Mouse (Mus musculus) lung, postnatal 0 days (tissue): ENCODE measurements around the gene Slc7a6os. TPM values are rescaled to one million over a fixed set of nuclear protein-coding genes. Genes with fewer than 3 reads are reported as not detected.
"Not testable (repeated sequence)": the region's sequence is repeated elsewhere in the genome, so short reads cannot be mapped to it uniquely, and the experiment has no call there.

ENCODE experiments used
- ATAC-seq: fragments of 200-750 bp; cut with Nextera tagmentation; 2 replicates; pipeline ENCODE4 v1.8.0; 2017; ENCODE audit warnings: moderate library complexity
- DNase-seq: peaks from one replicate; pipeline ENCODE4 v3.0.0-alpha.2; 2016; ENCODE audit warnings: low spot score
- H3K27ac ChIP-seq: fragments of 300-500 bp; sonication (generic); 2 replicates; pipeline ENCODE4 v1.5.1; 2014; ENCODE audit warnings: antibody characterized with exemption, mild to moderate bottlenecking, low read length, mixed read lengths
- H3K27me3 ChIP-seq: fragments of 300-500 bp; sonication (generic); replicated peaks from 2 replicates; pipeline ENCODE4 v1.6.1; 2014; ENCODE audit warnings: low read length, mixed read lengths; ENCODE audit not compliant: insufficient read depth
- H3K36me3 ChIP-seq: fragments of 300-500 bp; sonication (generic); 2 replicates; pipeline ENCODE4 v1.6.1; 2014; ENCODE audit warnings: low read length, mixed read lengths; ENCODE audit not compliant: insufficient read depth
- H3K4me1 ChIP-seq: fragments of 300-500 bp; sonication (generic); 2 replicates; pipeline ENCODE4 v1.6.1; 2014; ENCODE audit warnings: antibody characterized with exemption, low read depth, low read length, mixed read lengths; ENCODE audit not compliant: insufficient read depth
- H3K4me2 ChIP-seq: fragments of 300-500 bp; sonication (generic); replicated peaks from 2 replicates; pipeline ENCODE4 v1.6.1; 2014; ENCODE audit warnings: low read depth, mild to moderate bottlenecking, low read length, moderate library complexity, mixed read lengths
- H3K4me3 ChIP-seq: fragments of 300-500 bp; sonication (generic); 2 replicates; pipeline ENCODE4 v1.5.1; 2014; ENCODE audit warnings: low read depth, low read length
- H3K9ac ChIP-seq: fragments of 300-500 bp; sonication (generic); replicated peaks from 2 replicates; pipeline ENCODE4 v1.6.1; 2014; ENCODE audit warnings: low read depth, mild to moderate bottlenecking
- H3K9me3 ChIP-seq: fragments of 300-500 bp; sonication (generic); 2 replicates; pipeline ENCODE4 v1.6.1; 2016; ENCODE audit warnings: low read length, mixed read lengths
- CTCF ChIP-seq: IDR thresholded peaks from 2 replicates; pipeline ENCODE4 v1.5.1; 2016; ENCODE audit warnings: antibody characterized with exemption, mild to moderate bottlenecking
- EP300 ChIP-seq: IDR thresholded peaks from 2 replicates; pipeline ENCODE4 v1.6.1; 2016; ENCODE audit warnings: antibody characterized with exemption, mild to moderate bottlenecking, control low read depth
- WGBS: fragments of 180-500 bp; shearing (Covaris S2); extraction: QIAGEN DNeasy Blood & Tissue Kit; methylation state at CpG from one replicate; pipeline ENCODE4 v1.1.7; 2014; 5-methylcytosine and 5-hydroxymethylcytosine counted together
- polyA plus RNA-seq: library from polyadenylated mRNA; unstranded; fragments of >200 nt; fragmentation: Nextera tagmentation; extraction: Ambion mirVana; gene quantifications from 2 replicates; pipeline ENCODE4 v1.2.1, GENCODE M21; 2015

Gene Slc7a6os
- polyA plus RNA-seq, 1 experiment from 2014 or later = 19.0 TPM

- peak; percentile 45 for ATAC-seq
- Histone ChIP-seq H3K27ac (peak overlapping the region; percentile 94), H3K4me1 (peaks cover 3% of the 10 kb centered on the region; the same call in 1 of the 2 replicates), H3K9me3 (no peaks in the 10 kb centered on the region), H3K36me3 (0 out of 2 replicates have a peak, but pooled peaks cover 3% of the 10 kb centered on the region), H3K9ac (peak overlapping the region; percentile 93), H3K4me2 (peak overlapping the region; percentile 81), H3K27me3 (no peaks in the 10 kb centered on the region), H3K4me3 (peak overlapping the region; percentile 88)
- peak; percentile 20 for TF ChIP-seq CTCF
- no peak for TF ChIP-seq EP300
- WGBS = under 1% methylated on average over 33 of the region's 35 CpGs
- DNase-seq = peak; percentile 57
Observed at GRCm38 (mm10) chr8:106210035-106210731, 552 bp downstream of the Slc7a6os start.

GRCm38 (mm10) chr8:106199596-106199995 lies 11.1 kb downstream of the Slc7a6os start:
- H3K27me3 ChIP-seq, H3K27ac ChIP-seq, DNase-seq, H3K9me3 ChIP-seq, H3K9ac ChIP-seq, H3K4me2 ChIP-seq, ATAC-seq, H3K4me3 ChIP-seq, H3K4me1 ChIP-seq: not testable (repeated sequence)
- WGBS = 72% methylated on average over 3 of the region's 3 CpGs
- H3K36me3 ChIP-seq = peaks cover 21% of the 10 kb centered on the region

- Histone ChIP-seq H3K4me3 (no peak overlapping the region), H3K4me2 (no peak overlapping the region), H3K9ac (no peak overlapping the region), H3K4me1 (no peaks in the 10 kb centered on the region), H3K27me3 (no peaks in the 10 kb centered on the region), H3K9me3 (no peaks in the 10 kb centered on the region), H3K27ac (no peak overlapping the region), H3K36me3 (peaks cover 15% of the 10 kb centered on the region)
- ATAC-seq = peak; percentile 76
- TF ChIP-seq CTCF (peak; percentile 87), EP300 (no peak)
- WGBS = 0% methylated on average over 1 of the region's 1 CpGs
- DNase-seq = peak; percentile 87
Observed at GRCm38 (mm10) chr8:106198741-106199140, 12.0 kb downstream of the Slc7a6os start.

- WGBS = 77% methylated on average over 5 of the region's 5 CpGs
- H3K27me3 ChIP-seq = no peaks in the 10 kb centered on the region
- H3K9me3 ChIP-seq = no peaks in the 10 kb centered on the region
- no peak overlapping the region for H3K4me3 ChIP-seq
- DNase-seq (no peak), ATAC-seq (no peak)
- H3K4me1 ChIP-seq = no peaks in the 10 kb centered on the region
- H3K4me2 ChIP-seq = no peak overlapping the region
- H3K36me3 ChIP-seq = 0 out of 2 replicates have a peak, but pooled peaks cover 8% of the 10 kb centered on the region
- no peak overlapping the region for H3K27ac ChIP-seq
- H3K9ac ChIP-seq = no peak overlapping the region
- TF ChIP-seq CTCF = no peak
- TF ChIP-seq EP300 = no peak
Observed at GRCm38 (mm10) chr8:106194062-106194461, 16.7 kb downstream of the Slc7a6os start.

- H3K36me3 ChIP-seq = 0 out of 2 replicates have a peak, but pooled peaks cover 8% of the 10 kb centered on the region
- WGBS = 83% methylated on average over 6 of the region's 6 CpGs
- H3K9me3 ChIP-seq = no peaks in the 10 kb centered on the region
- no peaks in the 10 kb centered on the region for H3K27me3 ChIP-seq
- no peak overlapping the region for H3K4me2 ChIP-seq
- ATAC-seq (no peak), DNase-seq (no peak)
- H3K4me3 ChIP-seq = no peak overlapping the region
- TF ChIP-seq CTCF = no peak
- no peak for TF ChIP-seq EP300
- H3K27ac ChIP-seq = no peak overlapping the region
- H3K4me1 ChIP-seq = no peaks in the 10 kb centered on the region
- H3K9ac ChIP-seq = no peak overlapping the region
Observed at GRCm38 (mm10) chr8:106193162-106193561, 17.6 kb downstream of the Slc7a6os start.

- H3K36me3 ChIP-seq = 0 out of 2 replicates have a peak, but pooled peaks cover 8% of the 10 kb centered on the region
- no peaks in the 10 kb centered on the region for H3K9me3 ChIP-seq
- TF ChIP-seq EP300 = no peak
- TF ChIP-seq CTCF = no peak
Observed at GRCm38 (mm10) chr8:106191639-106192038, 19.1 kb downstream of the Slc7a6os start.

More at GRCm38 (mm10) chr8:106191639-106192038, 19.1 kb downstream of the Slc7a6os start:
- Histone ChIP-seq H3K4me3 (no peak overlapping the region), H3K9ac (no peak overlapping the region), H3K27me3 (no peaks in the 10 kb centered on the region), H3K4me2 (no peak overlapping the region), H3K4me1 (no peaks in the 10 kb centered on the region), H3K27ac (no peak overlapping the region)
- ATAC-seq = no peak
- DNase-seq = no peak
- WGBS = 78% methylated on average over 5 of the region's 5 CpGs
